Mouse (Mus musculus): Measurements from ENCODE around the gene Thnsl2. TPM values are rescaled to one million over a fixed set of nuclear protein-coding genes. Genes with fewer than 3 reads are reported as not detected.

Gene Thnsl2
- polyA plus RNA-seq, 1 experiment = 0.06 TPM

- no peak for TF ChIP-seq MYOD1 (IDR thresholded peaks at IDR 0.05; ENCODE audit: control insufficient read depth in 1 of 3, insufficient read length in 2 of 3, low read depth in 2 of 3)
- TF ChIP-seq CEBPB (IDR thresholded peaks at IDR 0.05; ENCODE audit: insufficient read depth, poor library complexity, severe bottlenecking) = no peak
- no peak for TF ChIP-seq MAX (IDR thresholded peaks at IDR 0.05; ENCODE audit: low read depth)
- no peak for TF ChIP-seq POLR2A (IDR thresholded peaks at IDR 0.05; ENCODE audit: insufficient read length, low read depth)
- no peak for TF ChIP-seq TCF3 (IDR thresholded peaks at IDR 0.05; ENCODE audit: insufficient read length, low read depth)
- TF ChIP-seq MYOG (IDR thresholded peaks at IDR 0.05; ENCODE audit: control insufficient read depth in 1 of 3, insufficient read depth in 1 of 3, insufficient read length in 2 of 3, low read depth in 2 of 3) = no peak
- TF ChIP-seq SRF (IDR thresholded peaks at IDR 0.05; ENCODE audit: control insufficient read depth, insufficient read length, low read depth) = no peak
- no peak for TF ChIP-seq E2F4 (IDR thresholded peaks at IDR 0.05; ENCODE audit: insufficient read depth)
- no peak for TF ChIP-seq REST (IDR thresholded peaks at IDR 0.05; ENCODE audit: insufficient read depth, insufficient read length)
- TF ChIP-seq TCF12 (IDR thresholded peaks at IDR 0.05; ENCODE audit: insufficient read depth, poor library complexity, severe bottlenecking) = no peak
- TF ChIP-seq USF1 (IDR thresholded peaks at IDR 0.05; ENCODE audit: low read depth) = no peak
- no peak for TF ChIP-seq POLR2AphosphoS2 (IDR thresholded peaks at IDR 0.05; ENCODE audit: insufficient read length, low read depth)
- Histone ChIP-seq H3K27me3 (ENCODE audit: control insufficient read depth, insufficient read depth, insufficient read length) (no peaks in the 10 kb centered on the region), H3K4me3 (no peak overlapping the region), H3K4me2 (ENCODE audit: low read depth) (no peak overlapping the region), H3K79me2 (ENCODE audit: control insufficient read depth, insufficient read depth) (no peaks in the 10 kb centered on the region), H3K36me3 (ENCODE audit: control insufficient read depth, insufficient read depth) (no peaks in the 10 kb centered on the region), H3ac (ENCODE audit: control insufficient read depth, insufficient read length) (no peak overlapping the region)
Observed at GRCm38 (mm10) chr6:71089735-71090134, 54.5 kb downstream of the Thnsl2 start.

- Histone ChIP-seq H3K4me3 (no peak overlapping the region), H3K27me3 (ENCODE audit: control insufficient read depth, insufficient read depth, insufficient read length) (no peaks in the 10 kb centered on the region), H3ac (ENCODE audit: control insufficient read depth, insufficient read length) (no peak overlapping the region), H3K79me2 (ENCODE audit: control insufficient read depth, insufficient read depth) (no peaks in the 10 kb centered on the region), H3K36me3 (ENCODE audit: control insufficient read depth, insufficient read depth) (no peaks in the 10 kb centered on the region), H3K4me2 (ENCODE audit: low read depth) (no peak overlapping the region)
- no peak for TF ChIP-seq SRF (IDR thresholded peaks at IDR 0.05; ENCODE audit: control insufficient read depth, insufficient read length, low read depth)
- TF ChIP-seq TCF3 (IDR thresholded peaks at IDR 0.05; ENCODE audit: insufficient read length, low read depth) = no peak
- no peak for TF ChIP-seq TCF12 (IDR thresholded peaks at IDR 0.05; ENCODE audit: insufficient read depth, poor library complexity, severe bottlenecking)
- no peak for TF ChIP-seq REST (IDR thresholded peaks at IDR 0.05; ENCODE audit: insufficient read depth, insufficient read length)
- no peak for TF ChIP-seq MAX (IDR thresholded peaks at IDR 0.05; ENCODE audit: low read depth)
- TF ChIP-seq POLR2AphosphoS2 (IDR thresholded peaks at IDR 0.05; ENCODE audit: insufficient read length, low read depth) = no peak
- TF ChIP-seq MYOG (IDR thresholded peaks at IDR 0.05; ENCODE audit: control insufficient read depth in 1 of 3, insufficient read depth in 1 of 3, insufficient read length in 2 of 3, low read depth in 2 of 3) = no peak
- TF ChIP-seq MYOD1 (IDR thresholded peaks at IDR 0.05; ENCODE audit: control insufficient read depth in 1 of 3, insufficient read length in 2 of 3, low read depth in 2 of 3) = no peak
- TF ChIP-seq CEBPB (IDR thresholded peaks at IDR 0.05; ENCODE audit: insufficient read depth, poor library complexity, severe bottlenecking) = no peak
- TF ChIP-seq E2F4 (IDR thresholded peaks at IDR 0.05; ENCODE audit: insufficient read depth) = no peak
- TF ChIP-seq POLR2A (IDR thresholded peaks at IDR 0.05; ENCODE audit: insufficient read length, low read depth) = no peak
- TF ChIP-seq USF1 (IDR thresholded peaks at IDR 0.05; ENCODE audit: low read depth) = no peak
Observed at GRCm38 (mm10) chr6:71088992-71089391, 55.2 kb downstream of the Thnsl2 start.

GRCm38 (mm10) chr6:71083441-71083840 is 60.8 kb downstream of the Thnsl2 start:
- no peaks in the 10 kb centered on the region for H3K79me2 ChIP-seq (ENCODE audit: control insufficient read depth, insufficient read depth)
- H3ac ChIP-seq (ENCODE audit: control insufficient read depth, insufficient read length) = no peak overlapping the region
- TF ChIP-seq TCF3 (IDR thresholded peaks at IDR 0.05; ENCODE audit: insufficient read length, low read depth) (no peak), POLR2A (IDR thresholded peaks at IDR 0.05; ENCODE audit: insufficient read length, low read depth) (no peak), SRF (IDR thresholded peaks at IDR 0.05; ENCODE audit: control insufficient read depth, insufficient read length, low read depth) (no peak), MYOD1 (IDR thresholded peaks at IDR 0.05; ENCODE audit: control insufficient read depth in 1 of 3, insufficient read length in 2 of 3, low read depth in 2 of 3) (no peak), REST (IDR thresholded peaks at IDR 0.05; ENCODE audit: insufficient read depth, insufficient read length) (no peak), USF1 (IDR thresholded peaks at IDR 0.05; ENCODE audit: low read depth) (no peak), TCF12 (IDR thresholded peaks at IDR 0.05; ENCODE audit: insufficient read depth, poor library complexity, severe bottlenecking) (no peak), CEBPB (IDR thresholded peaks at IDR 0.05; ENCODE audit: insufficient read depth, poor library complexity, severe bottlenecking) (no peak), MAX (IDR thresholded peaks at IDR 0.05; ENCODE audit: low read depth) (no peak), POLR2AphosphoS2 (IDR thresholded peaks at IDR 0.05; ENCODE audit: insufficient read length, low read depth) (no peak)
- no peaks in the 10 kb centered on the region for H3K36me3 ChIP-seq (ENCODE audit: control insufficient read depth, insufficient read depth)
- no peaks in the 10 kb centered on the region for H3K27me3 ChIP-seq (ENCODE audit: control insufficient read depth, insufficient read depth, insufficient read length)
- no peak overlapping the region for H3K4me2 ChIP-seq (ENCODE audit: low read depth)
- no peak overlapping the region for H3K4me3 ChIP-seq

GRCm38 (mm10) chr6:71082084-71082483 is 62.2 kb downstream of the Thnsl2 start:
- Histone ChIP-seq H3K36me3 (ENCODE audit: control insufficient read depth, insufficient read depth) (no peaks in the 10 kb centered on the region), H3K4me3 (no peak overlapping the region)
- TF ChIP-seq E2F4 (IDR thresholded peaks at IDR 0.05; ENCODE audit: insufficient read depth) = no peak
- no peak for TF ChIP-seq POLR2A (IDR thresholded peaks at IDR 0.05; ENCODE audit: insufficient read length, low read depth)
- TF ChIP-seq MYOG (IDR thresholded peaks at IDR 0.05; ENCODE audit: control insufficient read depth in 1 of 3, insufficient read depth in 1 of 3, insufficient read length in 2 of 3, low read depth in 2 of 3) = no peak
- TF ChIP-seq MYOD1 (IDR thresholded peaks at IDR 0.05; ENCODE audit: control insufficient read depth in 1 of 3, insufficient read length in 2 of 3, low read depth in 2 of 3) = no peak
- TF ChIP-seq REST (IDR thresholded peaks at IDR 0.05; ENCODE audit: insufficient read depth, insufficient read length) = no peak
- TF ChIP-seq TCF12 (IDR thresholded peaks at IDR 0.05; ENCODE audit: insufficient read depth, poor library complexity, severe bottlenecking) = no peak
- TF ChIP-seq USF1 (IDR thresholded peaks at IDR 0.05; ENCODE audit: low read depth) = no peak
- no peak for TF ChIP-seq TCF3 (IDR thresholded peaks at IDR 0.05; ENCODE audit: insufficient read length, low read depth)
- no peak for TF ChIP-seq POLR2AphosphoS2 (IDR thresholded peaks at IDR 0.05; ENCODE audit: insufficient read length, low read depth)
- TF ChIP-seq CEBPB (IDR thresholded peaks at IDR 0.05; ENCODE audit: insufficient read depth, poor library complexity, severe bottlenecking) = no peak
- TF ChIP-seq MAX (IDR thresholded peaks at IDR 0.05; ENCODE audit: low read depth) = no peak
- TF ChIP-seq SRF (IDR thresholded peaks at IDR 0.05; ENCODE audit: control insufficient read depth, insufficient read length, low read depth) = no peak

More at GRCm38 (mm10) chr6:71082084-71082483, 62.2 kb downstream of the Thnsl2 start:
- Histone ChIP-seq H3K27me3 (ENCODE audit: control insufficient read depth, insufficient read depth, insufficient read length) (no peaks in the 10 kb centered on the region), H3ac (ENCODE audit: control insufficient read depth, insufficient read length) (no peak overlapping the region), H3K4me2 (ENCODE audit: low read depth) (no peak overlapping the region), H3K79me2 (ENCODE audit: control insufficient read depth, insufficient read depth) (no peaks in the 10 kb centered on the region)

All from myocyte (in vitro differentiated cells).